Mouse (Mus musculus): ENCODE data around the gene Ifi35. TPM values are rescaled to one million over a fixed set of nuclear protein-coding genes. Genes with fewer than 3 reads are reported as not detected.

The Ifi35 gene
- polyA plus RNA-seq, 1 experiment from 2014 or later: 26.3 TPM

GRCm38 (mm10) chr11:101452093-101452774 lies 4.0 kb downstream of the Ifi35 start:
- no peaks in the 10 kb centered on the region for H3K27me3 ChIP-seq (ENCODE audit: control insufficient read depth, insufficient read depth, low read length)
- H3K4me3 ChIP-seq (replicated peaks; ENCODE audit: low read length): no peak overlapping the region
- H3K9ac ChIP-seq (ENCODE audit: low read length): no peak overlapping the region
- no peak overlapping the region for H3K4me2 ChIP-seq (ENCODE audit: low read depth, low read length)
- peaks cover 14% of the 10 kb centered on the region; the same call in 1 of the 2 replicates for H3K4me1 ChIP-seq (ENCODE audit: control insufficient read depth, insufficient read depth, low read length)
- H3K9me3 ChIP-seq (replicated peaks; ENCODE audit: control insufficient read depth, low read length): no peaks in the 10 kb centered on the region
- WGBS: 61% methylated on average over 10 of the region's 10 CpGs
- no peaks in the 10 kb centered on the region for H3K36me3 ChIP-seq (ENCODE audit: control insufficient read depth, insufficient read depth, low read length)
- no peak for ATAC-seq (ENCODE audit: insufficient read depth, low FRiP score)
- H3K27ac ChIP-seq (ENCODE audit: low read length): no peak overlapping the region

GRCm38 (mm10) chr11:101454702-101455101 lies 6.5 kb downstream of the Ifi35 start:
- Histone ChIP-seq H3K9ac (ENCODE audit: low read length) (0 out of 2 replicates have a peak overlapping the region, but pooled peaks have one; percentile 25), H3K27me3 (ENCODE audit: control insufficient read depth, insufficient read depth, low read length) (no peaks in the 10 kb centered on the region), H3K36me3 (ENCODE audit: control insufficient read depth, insufficient read depth, low read length) (no peaks in the 10 kb centered on the region), H3K4me1 (ENCODE audit: control insufficient read depth, insufficient read depth, low read length) (peaks cover 18% of the 10 kb centered on the region), H3K27ac (ENCODE audit: low read length) (peak overlapping the region; percentile 6; the same call in 1 of the 2 replicates), H3K9me3 (replicated peaks; ENCODE audit: control insufficient read depth, low read length) (no peaks in the 10 kb centered on the region), H3K4me3 (replicated peaks; ENCODE audit: low read length) (no peak overlapping the region), H3K4me2 (ENCODE audit: low read depth, low read length) (no peak overlapping the region)
- no peak for ATAC-seq (ENCODE audit: insufficient read depth, low FRiP score)
- 65% methylated on average over 6 of the region's 6 CpGs for WGBS

- no peaks in the 10 kb centered on the region for H3K9me3 ChIP-seq (replicated peaks; ENCODE audit: control insufficient read depth, low read length)
- no peak overlapping the region for H3K4me3 ChIP-seq (replicated peaks; ENCODE audit: low read length)
- no peak for ATAC-seq (ENCODE audit: insufficient read depth, low FRiP score)
- H3K4me1 ChIP-seq (ENCODE audit: control insufficient read depth, insufficient read depth, low read length): peaks cover 20% of the 10 kb centered on the region
- 82% methylated on average over 7 of the region's 7 CpGs for WGBS
- no peak overlapping the region for H3K27ac ChIP-seq (ENCODE audit: low read length)
- no peaks in the 10 kb centered on the region for H3K36me3 ChIP-seq (ENCODE audit: control insufficient read depth, insufficient read depth, low read length)
- no peak overlapping the region for H3K4me2 ChIP-seq (ENCODE audit: low read depth, low read length)
- H3K9ac ChIP-seq (ENCODE audit: low read length): no peak overlapping the region
- H3K27me3 ChIP-seq (ENCODE audit: control insufficient read depth, insufficient read depth, low read length): no peaks in the 10 kb centered on the region
Observed at GRCm38 (mm10) chr11:101455627-101456026, 7.4 kb downstream of the Ifi35 start.

- no peaks in the 10 kb centered on the region for H3K9me3 ChIP-seq (replicated peaks; ENCODE audit: control insufficient read depth, low read length)
- H3K4me2 ChIP-seq (ENCODE audit: low read depth, low read length): no peak overlapping the region
- no peak for ATAC-seq (ENCODE audit: insufficient read depth, low FRiP score)
- H3K4me1 ChIP-seq (ENCODE audit: control insufficient read depth, insufficient read depth, low read length): peaks cover 20% of the 10 kb centered on the region
- H3K27ac ChIP-seq (ENCODE audit: low read length): no peak overlapping the region
- 0 out of 2 replicates have a peak, but pooled peaks cover 7% of the 10 kb centered on the region for H3K36me3 ChIP-seq (ENCODE audit: control insufficient read depth, insufficient read depth, low read length)
- H3K9ac ChIP-seq (ENCODE audit: low read length): no peak overlapping the region
- 85% methylated on average over 9 of the region's 9 CpGs for WGBS
- no peaks in the 10 kb centered on the region for H3K27me3 ChIP-seq (ENCODE audit: control insufficient read depth, insufficient read depth, low read length)
- no peak overlapping the region for H3K4me3 ChIP-seq (replicated peaks; ENCODE audit: low read length)
Observed at GRCm38 (mm10) chr11:101457631-101458030, 9.4 kb downstream of the Ifi35 start.

GRCm38 (mm10) chr11:101458217-101458616 lies 10.0 kb downstream of the Ifi35 start:
- H3K4me2 ChIP-seq (ENCODE audit: low read depth, low read length): no peak overlapping the region
- no peak overlapping the region for H3K4me3 ChIP-seq (replicated peaks; ENCODE audit: low read length)
- H3K27ac ChIP-seq (ENCODE audit: low read length): no peak overlapping the region
- H3K27me3 ChIP-seq (ENCODE audit: control insufficient read depth, insufficient read depth, low read length): no peaks in the 10 kb centered on the region
- WGBS: 81% methylated on average over 12 of the region's 12 CpGs
- peaks cover 26% of the 10 kb centered on the region for H3K4me1 ChIP-seq (ENCODE audit: control insufficient read depth, insufficient read depth, low read length)
- H3K9ac ChIP-seq (ENCODE audit: low read length): no peak overlapping the region
- H3K9me3 ChIP-seq (replicated peaks; ENCODE audit: control insufficient read depth, low read length): no peaks in the 10 kb centered on the region
- no peak for ATAC-seq (ENCODE audit: insufficient read depth, low FRiP score)
- 0 out of 2 replicates have a peak, but pooled peaks cover 7% of the 10 kb centered on the region for H3K36me3 ChIP-seq (ENCODE audit: control insufficient read depth, insufficient read depth, low read length)

GRCm38 (mm10) chr11:101459716-101460115 lies 11.5 kb downstream of the Ifi35 start:
- Histone ChIP-seq H3K9me3 (replicated peaks; ENCODE audit: control insufficient read depth, low read length) (no peaks in the 10 kb centered on the region), H3K4me3 (replicated peaks; ENCODE audit: low read length) (no peak overlapping the region), H3K9ac (ENCODE audit: low read length) (no peak overlapping the region), H3K4me1 (ENCODE audit: control insufficient read depth, insufficient read depth, low read length) (peaks cover 35% of the 10 kb centered on the region), H3K27ac (ENCODE audit: low read length) (no peak overlapping the region; the same call in 1 of the 2 replicates), H3K36me3 (ENCODE audit: control insufficient read depth, insufficient read depth, low read length) (0 out of 2 replicates have a peak, but pooled peaks cover 7% of the 10 kb centered on the region), H3K4me2 (ENCODE audit: low read depth, low read length) (no peak overlapping the region), H3K27me3 (ENCODE audit: control insufficient read depth, insufficient read depth, low read length) (no peaks in the 10 kb centered on the region)
- 53% methylated on average over 6 of the region's 6 CpGs for WGBS
- 0 out of 2 replicates have a peak, but pooled peaks have one; percentile 6 for ATAC-seq (ENCODE audit: insufficient read depth, low FRiP score)

GRCm38 (mm10) chr11:101460321-101460720 lies 12.1 kb downstream of the Ifi35 start:
- Histone ChIP-seq H3K9ac (ENCODE audit: low read length) (no peak overlapping the region), H3K27me3 (ENCODE audit: control insufficient read depth, insufficient read depth, low read length) (no peaks in the 10 kb centered on the region), H3K36me3 (ENCODE audit: control insufficient read depth, insufficient read depth, low read length) (0 out of 2 replicates have a peak, but pooled peaks cover 7% of the 10 kb centered on the region), H3K9me3 (replicated peaks; ENCODE audit: control insufficient read depth, low read length) (no peaks in the 10 kb centered on the region), H3K4me1 (ENCODE audit: control insufficient read depth, insufficient read depth, low read length) (peaks cover 31% of the 10 kb centered on the region), H3K27ac (ENCODE audit: low read length) (no peak overlapping the region), H3K4me2 (ENCODE audit: low read depth, low read length) (no peak overlapping the region), H3K4me3 (replicated peaks; ENCODE audit: low read length) (no peak overlapping the region)
- ATAC-seq (ENCODE audit: insufficient read depth, low FRiP score): no peak
- 80% methylated on average over 15 of the region's 15 CpGs for WGBS

- Histone ChIP-seq H3K27ac (ENCODE audit: low read length) (no peak overlapping the region), H3K4me1 (ENCODE audit: control insufficient read depth, insufficient read depth, low read length) (peaks cover 34% of the 10 kb centered on the region), H3K27me3 (ENCODE audit: control insufficient read depth, insufficient read depth, low read length) (no peaks in the 10 kb centered on the region), H3K4me2 (ENCODE audit: low read depth, low read length) (no peak overlapping the region), H3K9ac (ENCODE audit: low read length) (no peak overlapping the region), H3K9me3 (replicated peaks; ENCODE audit: control insufficient read depth, low read length) (no peaks in the 10 kb centered on the region), H3K4me3 (replicated peaks; ENCODE audit: low read length) (no peak overlapping the region), H3K36me3 (ENCODE audit: control insufficient read depth, insufficient read depth, low read length) (0 out of 2 replicates have a peak, but pooled peaks cover 7% of the 10 kb centered on the region)
- WGBS: 82% methylated on average over 14 of the region's 14 CpGs
- ATAC-seq (ENCODE audit: insufficient read depth, low FRiP score): no peak
Observed at GRCm38 (mm10) chr11:101462141-101462540, 13.9 kb downstream of the Ifi35 start.

- Histone ChIP-seq H3K36me3 (ENCODE audit: control insufficient read depth, insufficient read depth, low read length) (0 out of 2 replicates have a peak, but pooled peaks cover 7% of the 10 kb centered on the region), H3K4me1 (ENCODE audit: control insufficient read depth, insufficient read depth, low read length) (peaks cover 34% of the 10 kb centered on the region), H3K9me3 (replicated peaks; ENCODE audit: control insufficient read depth, low read length) (no peaks in the 10 kb centered on the region), H3K27me3 (ENCODE audit: control insufficient read depth, insufficient read depth, low read length) (no peaks in the 10 kb centered on the region), H3K9ac (ENCODE audit: low read length) (no peak overlapping the region), H3K4me2 (ENCODE audit: low read depth, low read length) (no peak overlapping the region), H3K4me3 (replicated peaks; ENCODE audit: low read length) (no peak overlapping the region), H3K27ac (ENCODE audit: low read length) (0 out of 2 replicates have a peak overlapping the region, but pooled peaks have one; percentile 29)
- WGBS: 30% methylated on average over 13 of the region's 13 CpGs
- no peak for ATAC-seq (ENCODE audit: insufficient read depth, low FRiP score)
Observed at GRCm38 (mm10) chr11:101462583-101463440, 14.6 kb downstream of the Ifi35 start.

Measured in stomach, embryonic 16.5 days (tissue).